7 mouse cellular contexts compared by ENCODE assay signal in the genomic region with DNA sequence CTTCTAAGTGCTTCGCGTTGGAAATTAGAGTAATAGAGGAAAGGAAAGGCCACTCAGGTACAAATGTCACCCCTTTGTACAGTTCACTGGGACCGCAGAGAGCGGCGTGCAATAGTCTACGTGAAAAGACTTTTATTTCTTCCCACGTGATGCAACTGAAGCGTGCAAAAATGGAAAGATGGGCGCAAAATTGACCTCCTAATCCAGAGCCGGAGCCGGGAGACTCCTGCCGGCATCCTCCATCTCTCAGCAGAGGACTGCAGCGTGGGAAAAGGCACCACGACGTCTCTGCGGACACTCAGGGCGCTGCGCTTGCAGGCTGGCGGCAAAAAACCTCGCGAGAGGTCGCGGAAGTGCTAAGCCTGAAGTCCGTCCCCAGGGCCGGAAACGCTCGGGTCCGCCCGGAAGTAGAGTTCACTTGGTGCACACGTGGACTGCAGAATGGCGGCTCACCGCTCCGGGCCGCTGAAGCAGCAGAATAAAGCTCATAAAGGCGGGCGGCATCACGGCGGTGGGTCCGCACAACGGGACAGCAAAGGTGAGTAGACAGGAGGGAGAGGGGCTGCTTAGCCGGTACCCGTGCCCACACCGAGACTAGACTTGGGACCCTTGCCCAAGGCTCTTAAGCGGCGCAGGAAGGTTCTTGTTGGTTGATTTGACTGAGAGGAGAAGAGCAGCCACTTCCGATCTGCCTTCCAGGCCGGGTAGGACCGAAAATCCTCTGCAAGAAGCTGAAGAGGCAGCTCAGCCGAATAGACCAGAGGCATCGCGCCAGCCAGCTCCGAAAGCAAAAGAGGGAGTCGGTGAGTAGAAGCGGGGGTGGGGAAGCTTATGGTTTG. TPM values are rescaled to one million over a fixed set of nuclear protein-coding genes. Genes with fewer than 3 reads are reported as not detected.
A peak's percentile ranks its signal among the peaks of the same experiment; 100 is the strongest.
DNase-seq lines count a peak whose midpoint lies in the region; ATAC-seq and TF ChIP-seq lines count a peak whose summit lies in the region.

A gene (plus strand): TSS at position 394 of the 839 bp plus-strand sequence.

- intact Hi-C loops in gastrocnemius, postnatal 36 days (cut with DNase I), result no loop called here
- intact Hi-C loops in left cerebral cortex, postnatal 4 days (cut with DNase I), result no loop called here

- peak; percentile 94 for DNase-seq in adrenal gland, adult 2 months
- peak; percentile 97 for DNase-seq in embryo, embryonic 11 days
- DNase-seq in gastrocnemius, postnatal 36 days, result peak; percentile 83 to 86
- DNase-seq in left cerebral cortex, postnatal 4 days, result peak; percentile 93

- peak; percentile 80 for ATAC-seq in intestine, embryonic 15.5 days
- ATAC-seq in midbrain, embryonic 12.5 days (ENCODE audit: low FRiP score, low read depth), result peak; percentile 77

- no peaks in the 10 kb centered on the region for H3K9me3 ChIP-seq in intestine, embryonic 15.5 days
- H3K9me3 ChIP-seq in midbrain, embryonic 12.5 days, result no peaks in the 10 kb centered on the region

- peaks cover 17% of the 10 kb centered on the region for H3K4me1 ChIP-seq in intestine, embryonic 15.5 days (replicated peaks)
- peaks cover 17% of the 10 kb centered on the region for H3K4me1 ChIP-seq in midbrain, embryonic 12.5 days
- peaks cover 9% of the 10 kb centered on the region; the same call in 1 of the 2 replicates for H3K4me1 ChIP-seq in small intestine, adult 2 months (ENCODE audit: control insufficient read depth, insufficient read depth, insufficient read length, low read length)

- H3K27me3 ChIP-seq in intestine, embryonic 15.5 days (replicated peaks), result no peaks in the 10 kb centered on the region
- no peaks in the 10 kb centered on the region for H3K27me3 ChIP-seq in midbrain, embryonic 12.5 days
- no peaks in the 10 kb centered on the region for H3K27me3 ChIP-seq in small intestine, adult 2 months (ENCODE audit: control insufficient read depth, insufficient read depth, low read length)

- TF ChIP-seq CTCF in small intestine, adult 2 months (IDR thresholded peaks at IDR 0.05; ENCODE audit: extremely low read depth, insufficient read length, insufficient replicate concordance, low read depth, low read length), result no peak

- H3K4me2 ChIP-seq in intestine, embryonic 15.5 days (replicated peaks), result peak within 1 kb of the TSS; percentile 97
- peak within 1 kb of the TSS; percentile 88 for H3K4me2 ChIP-seq in midbrain, embryonic 12.5 days (replicated peaks)

- H3K27ac ChIP-seq in intestine, embryonic 15.5 days, result peak within 1 kb of the TSS; percentile 87
- peak within 1 kb of the TSS; percentile 91 for H3K27ac ChIP-seq in midbrain, embryonic 12.5 days (replicated peaks)
- peak within 1 kb of the TSS; percentile 84 for H3K27ac ChIP-seq in small intestine, adult 2 months (ENCODE audit: insufficient read depth, low read depth, low read length)

- WGBS in intestine, embryonic 15.5 days, result under 1% methylated on average over 54 of the region's 54 CpGs
- WGBS in midbrain, embryonic 12.5 days, result under 1% methylated on average over 54 of the region's 54 CpGs
- under 1% methylated on average over 54 of the region's 54 CpGs for WGBS in small intestine, adult 2 months

- peak within 1 kb of the TSS; percentile 73 for H3K9ac ChIP-seq in intestine, embryonic 15.5 days
- H3K9ac ChIP-seq in midbrain, embryonic 12.5 days (replicated peaks), result peak within 1 kb of the TSS; percentile 83

- peak within 1 kb of the TSS; percentile 83 for H3K4me3 ChIP-seq in intestine, embryonic 15.5 days (replicated peaks)
- H3K4me3 ChIP-seq in midbrain, embryonic 12.5 days, result peak within 1 kb of the TSS; percentile 80
- peak within 1 kb of the TSS; percentile 99 for H3K4me3 ChIP-seq in small intestine, adult 2 months (ENCODE audit: low read depth, low read length)

- peaks cover 16% of the 10 kb centered on the region; the same call in 1 of the 2 replicates for H3K36me3 ChIP-seq in intestine, embryonic 15.5 days
- H3K36me3 ChIP-seq in midbrain, embryonic 12.5 days, result peaks cover 35% of the 10 kb centered on the region
- H3K36me3 ChIP-seq in small intestine, adult 2 months (ENCODE audit: control insufficient read depth, insufficient read depth, low read length), result peaks cover 21% of the 10 kb centered on the region

- TF ChIP-seq POLR2A in small intestine, adult 2 months (IDR thresholded peaks at IDR 0.05; ENCODE audit: low read depth, low read length), result peak; percentile 48

RNA-seq across cellular contexts. Expression of the gene that starts here (rescaled TPM):
- 10 to 100 TPM; 35.3 to 39.8 TPM for total RNA-seq in adrenal gland, adult 2 months (2021)
- polyA plus RNA-seq in adrenal gland, adult 2 months (2012; rRNA removed), result 2.2 and 3.8 TPM in 2 replicates
- 10 to 100 TPM; 16.8 to 25.2 TPM for total RNA-seq in gastrocnemius, postnatal 36 days (2021)
- polyA plus RNA-seq in intestine, embryonic 15.5 days (2015; fragmentation: Nextera tagmentation; extraction: Ambion mirVana), result 49.6 and 53.5 TPM in 2 replicates
- total RNA-seq in left cerebral cortex, postnatal 4 days (2021), result 10 to 100 TPM; 37.7 to 42.4 TPM
- 36.0 and 36.4 TPM in 2 replicates for polyA plus RNA-seq in midbrain, embryonic 12.5 days (2016; fragmentation: Nextera tagmentation; extraction: Ambion mirVana)
- 1.7 and 1.9 TPM in 2 replicates for polyA plus RNA-seq in small intestine, adult 2 months (2012; rRNA removed)

Comparison
In these comparisons a context has a peak if more than half of its experiments do, and no peak if none do; other contexts are left out.
1. Peak in every context shown above with its lines: DNase-seq, ATAC-seq, H3K4me3 ChIP-seq and H3K27ac ChIP-seq.